13 mouse cellular contexts compared by ENCODE assay signal in genomic region chr13:45404269-45404668, GRCm38 (mm10). TPM values are rescaled to one million over a fixed set of nuclear protein-coding genes. Genes with fewer than 3 reads are reported as not detected.
DNase-seq lines count a peak whose midpoint lies in the region; ATAC-seq and TF ChIP-seq lines count a peak whose summit lies in the region.
"Had no signal": no experiment of that assay in that cellular context is flagged by ENCODE, and none has a peak within 500 bp of the region (broad histone marks: within the 10 kb centered on the region; RNA-seq: fewer than 3 reads in every experiment).

No protein-coding gene starts in this region.

- no peak overlapping the region for H3K9ac ChIP-seq in stomach, embryonic 14.5 days (replicated peaks; ENCODE audit: low read depth, low read length)
- no peak overlapping the region for H3K9ac ChIP-seq in stomach, postnatal 0 days (ENCODE audit: low read length)
- H3K9ac ChIP-seq in intestine, postnatal 0 days (ENCODE audit: low read depth, low read length): no peak overlapping the region
- H3K9ac ChIP-seq: neural tube, embryonic 15.5 days had no signal

- DNase-seq in stomach, postnatal 0 days (ENCODE audit: low spot score): no peak
- peak; percentile 39 for DNase-seq in lung, adult 2 months
- peak; percentile 72 to 80 for DNase-seq in spleen, postnatal 4 days (ENCODE audit: low spot score in 2 of 2)
- no peak for DNase-seq in ovary, postnatal 36 days (ENCODE audit: low spot score)
- DNase-seq in cerebellum, postnatal 25 days: no peak
- no peak for DNase-seq in layer of hippocampus, postnatal 25 days (ENCODE audit: extremely low spot score in 1 of 2, low spot score in 1 of 2)
- DNase-seq: gastrocnemius, postnatal 25 days; kidney, postnatal 36 days; right cerebral cortex, postnatal 14 days had no signal

- peak; percentile 53; the same call in 1 of the 2 replicates for ATAC-seq in stomach, embryonic 14.5 days (ENCODE audit: insufficient number of reproducible peaks, insufficient read depth, low FRiP score, low read depth)
- no peak for ATAC-seq in stomach, postnatal 0 days (ENCODE audit: low FRiP score, low TSS enrichment)
- ATAC-seq in intestine, postnatal 0 days: no peak
- ATAC-seq: inflammation-experienced regulatory T-cells, adult 6 months had no signal

- H3K9me3 ChIP-seq in stomach, embryonic 14.5 days (ENCODE audit: control insufficient read depth, low read depth, low read length): no peaks in the 10 kb centered on the region
- no peaks in the 10 kb centered on the region for H3K9me3 ChIP-seq in stomach, postnatal 0 days (ENCODE audit: control insufficient read depth, low read length)
- no peaks in the 10 kb centered on the region for H3K9me3 ChIP-seq in intestine, postnatal 0 days (ENCODE audit: control insufficient read depth)
- H3K9me3 ChIP-seq: neural tube, embryonic 15.5 days had no signal

- no peak overlapping the region for H3K27ac ChIP-seq in stomach, embryonic 14.5 days (ENCODE audit: low read length)
- H3K27ac ChIP-seq in stomach, postnatal 0 days (replicated peaks): no peak overlapping the region
- no peak overlapping the region for H3K27ac ChIP-seq in intestine, postnatal 0 days (ENCODE audit: low read depth, low read length)
- H3K27ac ChIP-seq: neural tube, embryonic 15.5 days had no signal

- TF ChIP-seq POLR2A in lung, adult 2 months (IDR thresholded peaks at IDR 0.05; ENCODE audit: borderline replicate concordance, extremely low read depth, low read depth, low read length): no peak

- H3K36me3 ChIP-seq in stomach, embryonic 14.5 days (ENCODE audit: control insufficient read depth, insufficient read depth, low read length): peaks cover 41% of the 10 kb centered on the region
- peaks cover 27% of the 10 kb centered on the region for H3K36me3 ChIP-seq in stomach, postnatal 0 days (ENCODE audit: control insufficient read depth, insufficient read depth, low read length)
- peaks cover 40% of the 10 kb centered on the region for H3K36me3 ChIP-seq in intestine, postnatal 0 days (ENCODE audit: control insufficient read depth, insufficient read depth)

- WGBS in stomach, embryonic 14.5 days: 83% methylated on average over 6 of the region's 6 CpGs
- 76% methylated on average over 6 of the region's 6 CpGs for WGBS in stomach, postnatal 0 days
- 78% methylated on average over 6 of the region's 6 CpGs for WGBS in intestine, postnatal 0 days
- 59% methylated on average over 6 of the region's 6 CpGs for WGBS in lung, adult 2 months

- TF ChIP-seq CTCF in stomach, postnatal 0 days (IDR thresholded peaks at IDR 0.05; ENCODE audit: low read depth): no peak
- TF ChIP-seq CTCF in intestine, postnatal 0 days (IDR thresholded peaks at IDR 0.05; ENCODE audit: low read depth): 0 out of 2 replicates have a peak, but pooled peaks have one; percentile 8
- TF ChIP-seq CTCF in lung, adult 2 months (IDR thresholded peaks at IDR 0.05; ENCODE audit: insufficient read depth, low read length): no peak

- no peaks in the 10 kb centered on the region for H3K27me3 ChIP-seq in stomach, embryonic 14.5 days (ENCODE audit: control insufficient read depth, insufficient read depth, low read length)
- no peaks in the 10 kb centered on the region for H3K27me3 ChIP-seq in stomach, postnatal 0 days (ENCODE audit: control insufficient read depth, insufficient read depth, low read length)
- no peaks in the 10 kb centered on the region for H3K27me3 ChIP-seq in intestine, postnatal 0 days (replicated peaks; ENCODE audit: control insufficient read depth, insufficient read depth, low read length)
- H3K27me3 ChIP-seq: neural tube, embryonic 15.5 days had no signal

- no peak overlapping the region for H3K4me2 ChIP-seq in stomach, embryonic 14.5 days (replicated peaks; ENCODE audit: low read depth, low read length)
- H3K4me2 ChIP-seq in stomach, postnatal 0 days (replicated peaks; ENCODE audit: low read depth): no peak overlapping the region
- no peak overlapping the region for H3K4me2 ChIP-seq in intestine, postnatal 0 days (replicated peaks; ENCODE audit: low read depth)
- H3K4me2 ChIP-seq: neural tube, embryonic 15.5 days had no signal

- no peaks in the 10 kb centered on the region for H3K4me1 ChIP-seq in stomach, embryonic 14.5 days (ENCODE audit: control insufficient read depth, insufficient read depth, low read length)
- H3K4me1 ChIP-seq in stomach, postnatal 0 days (replicated peaks; ENCODE audit: control insufficient read depth, insufficient read depth): no peaks in the 10 kb centered on the region
- no peaks in the 10 kb centered on the region for H3K4me1 ChIP-seq in intestine, postnatal 0 days (replicated peaks; ENCODE audit: control insufficient read depth, insufficient read depth, low read length)
- 0 out of 2 replicates have a peak, but pooled peaks cover 2% of the 10 kb centered on the region for H3K4me1 ChIP-seq in lung, adult 2 months (ENCODE audit: control insufficient read depth, insufficient read depth, low read length)
- H3K4me1 ChIP-seq: neural tube, embryonic 15.5 days had no signal

- TF ChIP-seq EP300 in stomach, postnatal 0 days (optimal IDR thresholded peaks at IDR 0.05): no peak

- H3K4me3 ChIP-seq in stomach, embryonic 14.5 days (ENCODE audit: low read depth, low read length): no peak overlapping the region
- H3K4me3 ChIP-seq in stomach, postnatal 0 days (ENCODE audit: low read depth, low read length): no peak overlapping the region
- H3K4me3 ChIP-seq in intestine, postnatal 0 days (ENCODE audit: low read depth, low read length): no peak overlapping the region
- H3K4me3 ChIP-seq in lung, adult 2 months (replicated peaks; ENCODE audit: extremely low read depth, low read depth, low read length): no peak overlapping the region
- H3K4me3 ChIP-seq: neural tube, embryonic 15.5 days had no signal

RNA-seq across cellular contexts. Expression of gene Mylip, which starts 14.7 kb away (rescaled TPM):
- 9.7 and 10.0 TPM in 2 replicates for polyA plus RNA-seq in stomach, embryonic 14.5 days (2014; fragmentation: Nextera tagmentation; extraction: Ambion mirVana)
- polyA plus RNA-seq in stomach, postnatal 0 days (2015; fragmentation: Nextera tagmentation; extraction: Ambion mirVana): 5.1 and 7.5 TPM in 2 replicates
- 2.1 and 2.2 TPM in 2 replicates for polyA plus RNA-seq in intestine, postnatal 0 days (2015; fragmentation: Nextera tagmentation; extraction: Ambion mirVana)
- polyA plus RNA-seq in lung, adult 2 months (2012; rRNA removed): 19.1 and 27.1 TPM in 2 replicates
- 10 to 100 TPM; 19.6 to 28.4 TPM for total RNA-seq in layer of hippocampus, postnatal 25 days (2021)

Comparison
In these comparisons a context has a peak if more than half of its experiments do, and no peak if none do; other contexts are left out.
1. DNase-seq: peak in lung, adult 2 months (single experiment) and spleen, postnatal 4 days (2 of 2); none in stomach, postnatal 0 days (single experiment), ovary, postnatal 36 days (single experiment), cerebellum, postnatal 25 days (0 of 2) and layer of hippocampus, postnatal 25 days (0 of 2).